Comparison of ENCODE assay signal across 9 mouse cellular contexts in genomic region chr2:167350126-167350650, GRCm38 (mm10). TPM values are rescaled to one million over a fixed set of nuclear protein-coding genes. Genes with fewer than 3 reads are reported as not detected.
DNase-seq lines count a peak whose midpoint lies in the region; ATAC-seq lines count a peak whose summit lies in the region.
"Had no signal": no experiment of that assay in that cellular context is flagged by ENCODE, and none has a peak within 500 bp of the region (broad histone marks: within the 10 kb centered on the region; RNA-seq: fewer than 3 reads in every experiment).

No protein-coding gene starts in this region.

- no peak overlapping the region for H3K9ac ChIP-seq in heart, embryonic 14.5 days (ENCODE audit: low read length)
- H3K9ac ChIP-seq in forebrain, embryonic 13.5 days, result peak overlapping the region; percentile 62
- H3K9ac ChIP-seq in liver, embryonic 13.5 days, result no peak overlapping the region

- peak overlapping the region in 1 of 2 experiments; percentile 90; a peak in 1 of 4 replicates for H3K4me3 ChIP-seq in heart, embryonic 14.5 days (ENCODE audit: control insufficient read depth in 1 of 2, insufficient read depth in 1 of 2, low read depth in 1 of 2, low read length in 2 of 2)
- peak overlapping the region; percentile 72 for H3K4me3 ChIP-seq in forebrain, embryonic 13.5 days
- 0 out of 2 replicates have a peak overlapping the region, but pooled peaks have one; percentile 77 for H3K4me3 ChIP-seq in liver, embryonic 13.5 days (replicated peaks)

- 60% methylated on average over 8 of the region's 8 CpGs for WGBS in heart, embryonic 14.5 days
- 49% methylated on average over 8 of the region's 8 CpGs for WGBS in forebrain, embryonic 13.5 days
- WGBS in liver, embryonic 13.5 days (ENCODE audit: insufficient replicate concordance), result 30% methylated on average over 8 of the region's 8 CpGs

- intact Hi-C loops in heart, postnatal 25 days (cut with DNase I), result no loop called here
- intact Hi-C loops in left cerebral cortex, postnatal 25 days (cut with DNase I), result no loop called here

- DNase-seq in heart, postnatal 25 days (ENCODE audit: low spot score), result no peak
- DNase-seq in A20 (ENCODE audit: low read depth, low spot score), result peak; percentile 35
- DNase-seq in liver, embryonic 13.5 days, result no peak
- DNase-seq in retina, embryonic 14.5 days (ENCODE audit: low spot score), result no peak
- DNase-seq in natural killer cell, adult 2 months (ENCODE audit: low spot score in 2 of 2), result no peak
- no peak for DNase-seq in left cerebral cortex, postnatal 25 days (ENCODE audit: low spot score in 2 of 2)
- DNase-seq: cerebellum, adult 11-12 months had no signal

- H3K27ac ChIP-seq in heart, embryonic 14.5 days (replicated peaks in 1 of 2; ENCODE audit: control insufficient read depth in 1 of 2, insufficient read depth in 1 of 2, low read depth in 2 of 2, low read length in 2 of 2), result no peak overlapping the region
- no peak overlapping the region for H3K27ac ChIP-seq in forebrain, embryonic 13.5 days
- H3K27ac ChIP-seq in liver, embryonic 13.5 days, result no peak overlapping the region

- H3K9me3 ChIP-seq in heart, embryonic 14.5 days (ENCODE audit: control insufficient read depth, low read length), result no peaks in the 10 kb centered on the region
- no peaks in the 10 kb centered on the region for H3K9me3 ChIP-seq in forebrain, embryonic 13.5 days (replicated peaks)
- no peaks in the 10 kb centered on the region for H3K9me3 ChIP-seq in liver, embryonic 13.5 days (replicated peaks)

- H3K27me3 ChIP-seq in heart, embryonic 14.5 days (ENCODE audit: control insufficient read depth, insufficient read depth, low read length), result no peaks in the 10 kb centered on the region
- peaks cover 19% of the 10 kb centered on the region for H3K27me3 ChIP-seq in forebrain, embryonic 13.5 days
- H3K27me3 ChIP-seq in liver, embryonic 13.5 days, result peaks cover 60% of the 10 kb centered on the region

- H3K4me2 ChIP-seq in heart, embryonic 14.5 days (ENCODE audit: low read length), result peak overlapping the region; percentile 87
- H3K4me2 ChIP-seq in forebrain, embryonic 13.5 days, result peak overlapping the region; percentile 84
- peak overlapping the region; percentile 97 for H3K4me2 ChIP-seq in liver, embryonic 13.5 days

- no peaks in the 10 kb centered on the region for H3K36me3 ChIP-seq in heart, embryonic 14.5 days (ENCODE audit: control insufficient read depth, insufficient read depth, low read length)
- H3K36me3 ChIP-seq in forebrain, embryonic 13.5 days (ENCODE audit: poor library complexity, severe bottlenecking), result no peaks in the 10 kb centered on the region
- H3K36me3 ChIP-seq in liver, embryonic 13.5 days, result no peaks in the 10 kb centered on the region

- H3K4me1 ChIP-seq in heart, embryonic 14.5 days (ENCODE audit: control insufficient read depth in 2 of 2, insufficient read depth in 2 of 2, low read length in 2 of 2), result peaks cover 16 to 32% of the 10 kb centered on the region in 2 experiments
- peaks cover 24% of the 10 kb centered on the region for H3K4me1 ChIP-seq in forebrain, embryonic 13.5 days
- H3K4me1 ChIP-seq in liver, embryonic 13.5 days (replicated peaks), result peaks cover 72% of the 10 kb centered on the region

- no peak for ATAC-seq in heart, embryonic 14.5 days (ENCODE audit: insufficient number of reproducible peaks, insufficient read depth, low FRiP score, low read depth)
- ATAC-seq in forebrain, embryonic 13.5 days, result no peak
- no peak for ATAC-seq in liver, embryonic 13.5 days (ENCODE audit: low read depth)

RNA-seq across cellular contexts. Expression of gene B4galt5, which starts 1.2 kb away (rescaled TPM):
- polyA plus RNA-seq in heart, embryonic 14.5 days (2014; fragmentation: Nextera tagmentation; extraction: Ambion mirVana), result 21.0 and 24.2 TPM in 2 replicates
- 10 to 100 TPM; 12.7 to 14.6 TPM for total RNA-seq in heart, postnatal 25 days (2021)
- 9.1 and 9.2 TPM in 2 replicates for polyA plus RNA-seq in forebrain, embryonic 13.5 days (2015; fragmentation: Nextera tagmentation; extraction: Ambion mirVana)
- polyA plus RNA-seq in liver, embryonic 13.5 days (2015; fragmentation: Nextera tagmentation; extraction: Ambion mirVana), result 2.9 and 3.2 TPM in 2 replicates
- total RNA-seq in left cerebral cortex, postnatal 25 days (2021), result 10 to 100 TPM; 56.4 to 57.8 TPM
